Mouse (Mus musculus) lung, postnatal 0 days (tissue): ENCODE results near the gene B430305J03Rik. TPM values are rescaled to one million over a fixed set of nuclear protein-coding genes. Genes with fewer than 3 reads are reported as not detected.

Experiments used
- ATAC-seq: fragments of 200-750 bp; cut with Nextera tagmentation; 2 replicates; pipeline ENCODE4 v1.8.0; 2017; ENCODE audit warnings: moderate library complexity
- DNase-seq: peaks from one replicate; pipeline ENCODE4 v3.0.0-alpha.2; 2016; ENCODE audit warnings: low spot score
- H3K27ac ChIP-seq: fragments of 300-500 bp; sonication (generic); 2 replicates; pipeline ENCODE4 v1.5.1; 2014; ENCODE audit warnings: antibody characterized with exemption, mild to moderate bottlenecking, low read length, mixed read lengths
- H3K27me3 ChIP-seq: fragments of 300-500 bp; sonication (generic); replicated peaks from 2 replicates; pipeline ENCODE4 v1.6.1; 2014; ENCODE audit warnings: low read length, mixed read lengths; ENCODE audit not compliant: insufficient read depth
- H3K36me3 ChIP-seq: fragments of 300-500 bp; sonication (generic); 2 replicates; pipeline ENCODE4 v1.6.1; 2014; ENCODE audit warnings: low read length, mixed read lengths; ENCODE audit not compliant: insufficient read depth
- H3K4me1 ChIP-seq: fragments of 300-500 bp; sonication (generic); 2 replicates; pipeline ENCODE4 v1.6.1; 2014; ENCODE audit warnings: antibody characterized with exemption, low read depth, low read length, mixed read lengths; ENCODE audit not compliant: insufficient read depth
- H3K4me2 ChIP-seq: fragments of 300-500 bp; sonication (generic); replicated peaks from 2 replicates; pipeline ENCODE4 v1.6.1; 2014; ENCODE audit warnings: low read depth, mild to moderate bottlenecking, low read length, moderate library complexity, mixed read lengths
- H3K4me3 ChIP-seq: fragments of 300-500 bp; sonication (generic); 2 replicates; pipeline ENCODE4 v1.5.1; 2014; ENCODE audit warnings: low read depth, low read length
- H3K9ac ChIP-seq: fragments of 300-500 bp; sonication (generic); replicated peaks from 2 replicates; pipeline ENCODE4 v1.6.1; 2014; ENCODE audit warnings: low read depth, mild to moderate bottlenecking
- H3K9me3 ChIP-seq: fragments of 300-500 bp; sonication (generic); 2 replicates; pipeline ENCODE4 v1.6.1; 2016; ENCODE audit warnings: low read length, mixed read lengths
- CTCF ChIP-seq: IDR thresholded peaks from 2 replicates; pipeline ENCODE4 v1.5.1; 2016; ENCODE audit warnings: antibody characterized with exemption, mild to moderate bottlenecking
- EP300 ChIP-seq: IDR thresholded peaks from 2 replicates; pipeline ENCODE4 v1.6.1; 2016; ENCODE audit warnings: antibody characterized with exemption, mild to moderate bottlenecking, control low read depth
- WGBS: fragments of 180-500 bp; shearing (Covaris S2); extraction: QIAGEN DNeasy Blood & Tissue Kit; methylation state at CpG from one replicate; pipeline ENCODE4 v1.1.7; 2014; 5-methylcytosine and 5-hydroxymethylcytosine counted together
- polyA plus RNA-seq: library from polyadenylated mRNA; unstranded; fragments of >200 nt; fragmentation: Nextera tagmentation; extraction: Ambion mirVana; gene quantifications from 2 replicates; pipeline ENCODE4 v1.2.1, GENCODE M21; 2015

The B430305J03Rik gene
- polyA plus RNA-seq, 1 experiment from 2014 or later = not detected

DNA sequence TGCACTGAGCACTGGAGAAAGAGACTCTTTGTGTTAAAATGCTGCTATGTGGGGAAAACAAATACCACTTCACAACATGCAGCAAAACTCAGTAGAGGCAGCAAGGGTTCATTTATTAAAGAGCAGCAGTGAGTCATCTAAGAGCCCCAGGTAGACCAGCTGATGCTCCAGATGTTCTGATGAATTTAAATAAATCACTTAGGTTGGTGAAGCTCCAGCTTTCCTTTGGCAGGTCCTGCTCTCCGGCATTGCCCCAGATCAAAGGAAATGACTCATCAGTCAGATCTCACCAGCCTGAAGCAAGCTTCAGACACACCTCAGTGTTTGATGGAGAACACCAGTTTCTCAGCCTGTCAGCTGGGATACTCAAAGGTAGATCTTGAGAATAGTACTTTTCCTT is 20.1 kb downstream of the B430305J03Rik start:
- Histone ChIP-seq H3K36me3 (no peaks in the 10 kb centered on the region), H3K4me1 (no peaks in the 10 kb centered on the region), H3K4me3 (no peak overlapping the region), H3K9me3 (no peaks in the 10 kb centered on the region), H3K27me3 (no peaks in the 10 kb centered on the region), H3K27ac (no peak overlapping the region), H3K4me2 (no peak overlapping the region), H3K9ac (no peak overlapping the region)
- no peak for TF ChIP-seq EP300
- TF ChIP-seq CTCF = no peak
- DNase-seq (no peak), ATAC-seq (no peak)
- 8% methylated on average over 1 of the region's 1 CpGs for WGBS

GRCm38 (mm10) chr3:61344031-61344430 is 21.7 kb downstream of the B430305J03Rik start:
- Histone ChIP-seq H3K4me2 (no peak overlapping the region), H3K27ac (no peak overlapping the region), H3K9me3 (no peaks in the 10 kb centered on the region), H3K4me3 (no peak overlapping the region), H3K36me3 (no peaks in the 10 kb centered on the region), H3K27me3 (no peaks in the 10 kb centered on the region), H3K4me1 (no peaks in the 10 kb centered on the region), H3K9ac (no peak overlapping the region)
- WGBS = 47% methylated on average over 7 of the region's 7 CpGs
- DNase-seq = peak; percentile 38
- TF ChIP-seq EP300 (no peak), CTCF (no peak)
- peak; percentile 28 for ATAC-seq

DNA sequence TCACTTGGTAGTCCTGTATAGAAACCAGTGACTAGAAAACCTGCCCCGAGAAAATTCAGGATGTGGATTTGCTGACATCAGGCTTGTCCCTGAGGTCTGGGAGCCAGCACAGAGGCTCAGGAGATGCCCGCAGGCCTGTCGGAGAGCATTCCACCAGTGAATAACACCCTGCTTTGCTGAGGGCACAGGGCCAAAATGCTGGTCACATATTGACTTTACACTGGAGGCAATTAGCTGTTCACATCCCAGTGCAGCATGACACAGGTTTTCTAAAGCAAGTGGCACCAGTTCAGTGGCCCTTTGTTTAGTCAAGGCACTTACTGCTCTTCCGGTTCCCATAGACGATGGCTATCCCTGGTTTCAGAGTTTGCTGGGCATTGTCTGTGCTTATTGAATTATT is 25.4 kb downstream of the B430305J03Rik start:
- WGBS = 60% methylated on average over 5 of the region's 5 CpGs
- Histone ChIP-seq H3K27me3 (no peaks in the 10 kb centered on the region), H3K27ac (no peak overlapping the region), H3K4me2 (no peak overlapping the region), H3K36me3 (no peaks in the 10 kb centered on the region), H3K4me3 (no peak overlapping the region), H3K9ac (no peak overlapping the region), H3K4me1 (no peaks in the 10 kb centered on the region), H3K9me3 (no peaks in the 10 kb centered on the region)
- no peak for TF ChIP-seq EP300
- TF ChIP-seq CTCF = no peak
- peak; percentile 5 for DNase-seq
- no peak for ATAC-seq

DNA sequence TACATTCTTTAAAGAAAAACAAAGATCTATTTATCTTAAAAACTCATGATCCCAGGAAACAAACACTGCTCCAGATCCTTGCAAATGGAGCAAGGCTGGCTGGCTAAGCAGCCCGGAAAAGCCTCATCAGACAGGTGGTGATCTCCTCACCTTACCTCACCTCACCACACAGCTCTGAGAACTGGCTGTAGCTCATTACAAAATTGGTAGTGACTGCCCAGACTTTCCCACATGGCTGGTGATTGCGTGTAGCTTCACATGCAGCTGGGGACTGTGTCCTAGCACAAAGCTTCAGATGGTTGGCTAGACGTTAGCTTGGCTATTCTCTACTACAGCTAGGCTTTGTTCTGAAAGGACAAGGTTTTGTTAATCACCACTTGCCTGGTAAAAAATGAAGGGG is 28.5 kb downstream of the B430305J03Rik start:
- no peak overlapping the region for H3K9ac ChIP-seq
- no peak for TF ChIP-seq EP300
- TF ChIP-seq CTCF = no peak
- H3K36me3 ChIP-seq = no peaks in the 10 kb centered on the region
- 76% methylated on average over 3 of the region's 3 CpGs for WGBS
- H3K4me2 ChIP-seq = no peak overlapping the region
- ATAC-seq = no peak
- no peaks in the 10 kb centered on the region for H3K27me3 ChIP-seq
- no peak for DNase-seq
- H3K9me3 ChIP-seq = no peaks in the 10 kb centered on the region
- H3K27ac ChIP-seq = no peak overlapping the region
- no peak overlapping the region for H3K4me3 ChIP-seq
- H3K4me1 ChIP-seq = no peaks in the 10 kb centered on the region

- Histone ChIP-seq H3K27me3 (no peaks in the 10 kb centered on the region), H3K9me3 (no peaks in the 10 kb centered on the region), H3K4me2 (no peak overlapping the region), H3K27ac (no peak overlapping the region), H3K4me3 (no peak overlapping the region), H3K4me1 (no peaks in the 10 kb centered on the region), H3K36me3 (no peaks in the 10 kb centered on the region), H3K9ac (no peak overlapping the region)
- no peak for ATAC-seq
- TF ChIP-seq EP300 (no peak), CTCF (no peak)
- no peak for DNase-seq
- WGBS = 33% methylated on average over 2 of the region's 2 CpGs
Measured at GRCm38 (mm10) chr3:61336205-61336604, 29.5 kb downstream of the B430305J03Rik start.

GRCm38 (mm10) chr3:61321632-61322031 is 44.1 kb downstream of the B430305J03Rik start:
- Histone ChIP-seq H3K4me1 (no peaks in the 10 kb centered on the region), H3K9ac (no peak overlapping the region), H3K4me2 (no peak overlapping the region), H3K4me3 (no peak overlapping the region), H3K36me3 (no peaks in the 10 kb centered on the region), H3K27me3 (no peaks in the 10 kb centered on the region), H3K9me3 (no peaks in the 10 kb centered on the region), H3K27ac (no peak overlapping the region)
- 67% methylated on average over 6 of the region's 6 CpGs for WGBS
- ATAC-seq (no peak), DNase-seq (no peak)
- TF ChIP-seq EP300 (no peak), CTCF (no peak)

DNA sequence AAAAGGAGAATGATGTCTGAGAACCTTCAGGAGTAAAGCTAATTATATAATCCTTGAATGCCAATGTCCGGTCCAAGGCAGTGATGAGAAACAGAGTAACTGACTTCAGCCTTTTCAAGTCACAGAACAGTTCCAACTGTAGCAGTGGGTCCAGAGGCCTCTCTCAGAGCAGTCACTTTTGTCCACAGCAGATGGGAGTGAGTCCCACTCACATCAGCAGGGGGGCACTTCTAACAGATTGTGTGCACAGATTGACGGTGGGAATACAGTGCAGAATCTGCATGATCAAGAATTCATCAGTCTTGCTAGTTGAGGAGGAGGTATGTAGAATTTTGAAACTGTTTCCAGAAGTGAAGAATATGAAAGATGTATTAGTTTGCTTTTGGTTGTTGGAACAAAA is 45.7 kb downstream of the B430305J03Rik start:
- 77% methylated on average over 2 of the region's 2 CpGs for WGBS

More for the DNA sequence above, 45.7 kb downstream of the B430305J03Rik start:
- no peaks in the 10 kb centered on the region for H3K36me3 ChIP-seq
- H3K27ac ChIP-seq = no peak overlapping the region
- TF ChIP-seq EP300 (no peak), CTCF (no peak)
- ATAC-seq = no peak
- DNase-seq = no peak
- no peaks in the 10 kb centered on the region for H3K9me3 ChIP-seq
- no peak overlapping the region for H3K4me2 ChIP-seq
- no peak overlapping the region for H3K9ac ChIP-seq
- H3K4me3 ChIP-seq = no peak overlapping the region
- no peaks in the 10 kb centered on the region for H3K4me1 ChIP-seq
- no peaks in the 10 kb centered on the region for H3K27me3 ChIP-seq
